Mouse (Mus musculus) olfactory bulb, adult 2 months (tissue): ENCODE data around the gene Meis2. TPM values are rescaled to one million over a fixed set of nuclear protein-coding genes. Genes with fewer than 3 reads are reported as not detected.

Experiments used
- H3K27ac ChIP-seq: fragments of 200-500 bp; 2 replicates; pipeline ENCODE4 v1.5.1; 2012; ENCODE audit warnings: low read depth, low read length; ENCODE audit not compliant: insufficient read depth
- H3K4me1 ChIP-seq: fragments of 200-500 bp; 2 replicates; pipeline ENCODE4 v1.6.1; 2012; ENCODE audit warnings: low read length; ENCODE audit not compliant: control insufficient read depth, insufficient read depth
- H3K4me3 ChIP-seq: fragments of 200-500 bp; 2 replicates; pipeline ENCODE4 v1.5.1; 2012; ENCODE audit warnings: mild to moderate bottlenecking, low read depth, low read length, moderate library complexity; ENCODE audit not compliant: insufficient read depth
- CTCF ChIP-seq: fragments of 200-500 bp; IDR thresholded peaks from 2 replicates; pipeline ENCODE4 v1.5.1; 2012; ENCODE audit warnings: low read depth, mild to moderate bottlenecking, low read length, moderate library complexity; ENCODE audit not compliant: insufficient read depth
- POLR2A ChIP-seq: fragments of 200-500 bp; IDR thresholded peaks from 2 replicates; pipeline ENCODE4 v1.6.1; 2012; ENCODE audit warnings: mild to moderate bottlenecking, low read depth, low read length, moderate library complexity; ENCODE audit not compliant: insufficient read depth
- WGBS: fragments of 180-500 bp; shearing (Covaris S2); methylation state at CpG from one replicate; pipeline ENCODE4 v1.1.7; 2018; 5-methylcytosine and 5-hydroxymethylcytosine counted together
- polyA plus RNA-seq: library from polyadenylated mRNA; stranded (reverse); fragments of >200 nt; gene quantifications from 2 replicates; pipeline ENCODE4 v1.2.4, GENCODE M21; 2012; ENCODE audit warnings: low replicate concordance; ENCODE audit not compliant: missing spikeins, insufficient read depth, insufficient read length

The Meis2 gene
- polyA plus RNA-seq, 1 experiment, result 356 TPM

DNA sequence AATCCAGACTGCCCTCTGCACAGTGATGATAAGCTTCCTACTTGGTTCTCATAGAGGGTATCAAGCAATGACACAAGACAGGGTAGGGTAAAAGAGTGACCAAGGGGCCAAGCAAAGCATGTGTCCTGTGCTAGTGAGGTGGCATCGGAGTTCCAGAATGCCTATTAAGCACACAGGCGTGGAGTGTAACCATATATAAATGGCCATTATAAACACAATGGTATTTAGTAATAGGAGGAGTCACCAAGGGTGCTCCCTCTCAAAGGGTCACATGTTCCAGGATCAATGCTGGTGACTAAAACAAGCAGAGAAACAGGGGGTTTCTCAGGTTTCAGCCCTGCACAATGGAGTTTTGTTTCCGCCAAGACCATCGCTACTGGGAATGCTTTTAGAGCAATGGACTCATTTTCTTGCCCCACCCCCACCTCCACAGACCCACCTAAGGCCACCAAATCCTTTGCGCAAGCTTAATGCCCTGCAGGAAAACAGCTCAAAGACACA, 45.1 kb downstream of the Meis2 start:
- peak overlapping the region; percentile 74 for H3K27ac ChIP-seq
- peaks cover 29% of the 10 kb centered on the region for H3K4me1 ChIP-seq
- TF ChIP-seq POLR2A, result no peak
- no peak for TF ChIP-seq CTCF
- WGBS, result 20% methylated on average over 5 of the region's 5 CpGs
- H3K4me3 ChIP-seq, result no peak overlapping the region

- WGBS, result 16% methylated on average over 9 of the region's 9 CpGs
- H3K4me1 ChIP-seq, result peaks cover 28% of the 10 kb centered on the region
- peak overlapping the region; percentile 16; the same call in 1 of the 2 replicates for H3K4me3 ChIP-seq
- peak overlapping the region; percentile 74 for H3K27ac ChIP-seq
- TF ChIP-seq POLR2A (no peak), CTCF (no peak)
Measured at GRCm38 (mm10) chr2:116019959-116020358, 45.7 kb downstream of the Meis2 start.

- 21% methylated on average over 6 of the region's 6 CpGs for WGBS
- peak overlapping the region; percentile 74 for H3K27ac ChIP-seq
- no peak overlapping the region for H3K4me3 ChIP-seq
- TF ChIP-seq CTCF, result no peak
- TF ChIP-seq POLR2A, result no peak
- peaks cover 28% of the 10 kb centered on the region for H3K4me1 ChIP-seq
Measured at GRCm38 (mm10) chr2:116019466-116019794, 46.2 kb downstream of the Meis2 start.

DNA sequence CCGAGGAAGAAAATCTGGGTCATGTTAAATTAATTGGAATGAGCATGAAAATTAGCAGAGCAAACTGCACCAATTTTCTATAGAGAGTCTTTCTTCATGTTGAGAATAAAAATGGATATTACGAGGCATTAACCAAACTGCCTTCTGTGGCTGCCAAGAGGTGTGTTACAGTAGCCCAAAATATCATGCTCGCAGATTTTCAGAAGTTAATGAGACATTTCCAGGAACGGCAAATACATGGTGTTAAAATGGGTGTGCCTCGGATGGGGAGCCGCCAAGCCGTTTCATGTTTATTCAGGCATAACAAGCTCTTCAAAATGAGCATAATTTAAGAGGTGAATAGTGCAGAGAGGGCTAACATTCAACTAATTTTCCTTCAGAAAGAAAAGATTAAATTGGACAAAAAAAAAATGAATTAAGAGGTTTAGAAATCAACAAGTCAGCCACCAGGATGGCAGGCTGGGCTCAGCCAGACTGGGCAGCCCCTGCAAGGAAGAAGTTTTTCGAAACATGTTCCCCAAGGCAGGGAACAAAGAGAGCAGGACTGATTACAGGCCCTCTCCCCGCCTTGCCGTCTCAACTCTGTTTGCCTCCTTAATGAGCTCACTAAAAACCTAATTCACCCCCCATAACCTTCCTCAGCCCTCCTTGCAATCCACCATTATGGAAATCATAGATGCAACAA, 46.7 kb downstream of the Meis2 start:
- TF ChIP-seq CTCF, result no peak
- no peak for TF ChIP-seq POLR2A
- H3K4me3 ChIP-seq, result no peak overlapping the region
- WGBS, result 12% methylated on average over 10 of the region's 10 CpGs
- H3K4me1 ChIP-seq, result peaks cover 28% of the 10 kb centered on the region
- H3K27ac ChIP-seq, result peak overlapping the region; percentile 74; the same call in 1 of the 2 replicates

GRCm38 (mm10) chr2:116015520-116015919, 50.1 kb downstream of the Meis2 start:
- WGBS, result 49% methylated on average over 10 of the region's 10 CpGs
- no peak overlapping the region for H3K27ac ChIP-seq
- no peak overlapping the region for H3K4me3 ChIP-seq
- peaks cover 18% of the 10 kb centered on the region for H3K4me1 ChIP-seq
- TF ChIP-seq CTCF (no peak), POLR2A (no peak)

DNA sequence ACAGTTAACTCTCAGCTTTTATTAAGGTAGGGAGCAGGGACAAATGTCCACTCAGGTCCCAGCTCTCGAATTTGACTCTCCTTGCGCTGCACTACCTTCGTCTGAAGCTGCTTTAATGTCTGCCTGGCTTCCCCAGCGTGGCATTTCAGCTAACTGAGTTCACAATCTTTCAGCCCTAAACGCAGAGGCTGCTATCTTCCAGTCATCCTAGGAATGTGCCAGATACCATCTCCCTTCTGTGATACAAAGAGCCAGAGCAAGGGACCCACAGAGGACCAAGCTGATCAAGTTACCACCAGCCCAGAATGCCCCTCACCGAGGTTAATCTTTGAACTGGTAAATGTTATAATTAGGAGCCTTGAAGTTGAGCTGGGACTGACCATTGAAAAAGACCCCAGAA, 55.2 kb downstream of the Meis2 start:
- no peak for TF ChIP-seq CTCF
- WGBS, result 38% methylated on average over 6 of the region's 6 CpGs
- H3K4me1 ChIP-seq, result peaks cover 16% of the 10 kb centered on the region
- H3K27ac ChIP-seq, result 0 out of 2 replicates have a peak overlapping the region, but pooled peaks have one; percentile 21
- no peak overlapping the region for H3K4me3 ChIP-seq

- Histone ChIP-seq H3K4me3 (no peak overlapping the region), H3K4me1 (peaks cover 14% of the 10 kb centered on the region), H3K27ac (0 out of 2 replicates have a peak overlapping the region, but pooled peaks have one; percentile 21)
- 50% methylated on average over 3 of the region's 3 CpGs for WGBS
- TF ChIP-seq POLR2A (no peak), CTCF (no peak)
Measured at GRCm38 (mm10) chr2:116010061-116010460, 55.6 kb downstream of the Meis2 start.

DNA sequence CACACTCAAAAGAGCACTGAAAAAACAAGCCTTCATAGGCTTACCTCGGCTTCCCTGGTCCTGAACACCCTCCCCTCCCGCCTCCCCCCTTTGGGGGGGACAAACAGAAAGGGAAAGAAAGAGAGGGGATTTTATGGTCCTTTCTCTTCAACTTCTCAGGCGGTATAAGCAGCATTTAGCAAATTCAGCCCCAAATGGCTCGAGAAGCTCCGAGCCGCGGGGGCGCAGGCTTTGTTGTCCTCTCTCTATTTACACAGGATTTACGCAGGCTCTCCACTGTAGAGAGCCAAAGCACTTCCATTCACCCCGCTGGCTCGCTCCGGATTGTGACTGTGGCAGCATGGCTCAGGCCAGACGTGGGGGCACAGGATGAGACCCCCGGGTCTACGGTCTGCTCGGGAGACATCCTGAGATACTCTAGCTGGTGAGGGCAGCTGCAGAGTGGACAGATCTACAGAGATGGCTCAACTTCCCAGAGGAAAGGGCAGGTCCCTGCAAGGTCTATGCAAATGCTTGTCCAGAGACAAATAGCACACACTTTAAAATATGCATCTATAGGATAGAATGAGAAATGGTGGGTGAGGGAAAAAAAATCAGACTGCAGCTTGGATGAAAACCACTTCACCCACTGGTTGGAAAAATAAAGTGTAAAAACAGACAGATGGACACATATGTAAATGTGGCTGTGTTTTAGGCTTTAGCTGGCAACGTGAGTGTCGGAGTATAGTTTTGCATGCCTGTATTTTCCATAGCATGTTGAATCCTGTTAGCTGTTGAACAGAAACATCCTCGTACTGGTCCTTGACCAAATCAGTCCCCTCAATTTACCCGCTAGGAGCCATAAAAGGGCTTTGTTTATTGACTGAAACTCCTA, 56.3 kb downstream of the Meis2 start:
- peak overlapping the region; percentile 64 for H3K27ac ChIP-seq
- H3K4me1 ChIP-seq, result peaks cover 12% of the 10 kb centered on the region
- 9% methylated on average over 20 of the region's 20 CpGs for WGBS
- TF ChIP-seq CTCF (no peak), POLR2A (no peak)
- peak overlapping the region; percentile 6; the same call in 1 of the 2 replicates for H3K4me3 ChIP-seq

GRCm38 (mm10) chr2:116002354-116002753, 63.3 kb downstream of the Meis2 start:
- Histone ChIP-seq H3K4me3 (no peak overlapping the region), H3K27ac (peak overlapping the region; percentile 17), H3K4me1 (peaks cover 14% of the 10 kb centered on the region)
- 35% methylated on average over 6 of the region's 6 CpGs for WGBS
- no peak for TF ChIP-seq CTCF
- TF ChIP-seq POLR2A, result no peak
